Mouse (Mus musculus) ES-Bruce4 (cell line): ENCODE results near the gene Il1rl2. TPM values are rescaled to one million over a fixed set of nuclear protein-coding genes. Genes with fewer than 3 reads are reported as not detected.

Experiments used
- H3K27ac ChIP-seq: 2 replicates; pipeline ENCODE4 v1.5.1; 2012; ENCODE audit warnings: low read length, inconsistent platforms; ENCODE audit not compliant: insufficient read depth
- H3K27me3 ChIP-seq: 2 replicates; pipeline ENCODE4 v1.6.1; 2012; ENCODE audit warnings: mild to moderate bottlenecking, low read length, inconsistent platforms; ENCODE audit not compliant: control insufficient read depth, poor library complexity, insufficient read depth, severe bottlenecking
- H3K36me3 ChIP-seq: 2 replicates; pipeline ENCODE4 v1.6.1; 2012; ENCODE audit warnings: inconsistent platforms, mild to moderate bottlenecking, low read length, moderate library complexity; ENCODE audit not compliant: control insufficient read depth, poor library complexity, insufficient read depth, severe bottlenecking
- H3K4me1 ChIP-seq: one replicate; pipeline ENCODE4 v1.8.1; 2011; ENCODE audit warnings: low read length; ENCODE audit not compliant: control insufficient read depth, insufficient read depth
- H3K4me3 ChIP-seq: 2 replicates; pipeline ENCODE4 v1.5.1; 2011; ENCODE audit warnings: low read depth, mild to moderate bottlenecking, low read length
- H3K9ac ChIP-seq: 2 replicates; pipeline ENCODE4 v1.6.1; 2012; ENCODE audit warnings: low read depth, mild to moderate bottlenecking, inconsistent platforms; ENCODE audit not compliant: poor library complexity, severe bottlenecking
- H3K9me3 ChIP-seq: replicated peaks from 2 replicates; pipeline ENCODE4 v1.6.1; 2012; ENCODE audit warnings: mild to moderate bottlenecking, low read length, inconsistent platforms; ENCODE audit not compliant: control insufficient read depth, poor library complexity, insufficient read depth, severe bottlenecking
- CTCF ChIP-seq: IDR thresholded peaks from one replicate; pipeline ENCODE4 v1.8.1; 2011; ENCODE audit warnings: low read depth, low read length
- EP300 ChIP-seq: IDR thresholded peaks from 2 replicates; pipeline ENCODE4 v1.6.1; 2011; ENCODE audit warnings: low read depth, low read length; ENCODE audit not compliant: insufficient read depth
- POLR2A ChIP-seq: IDR thresholded peaks from one replicate; pipeline ENCODE4 v1.8.1; 2011; ENCODE audit warnings: low read length; ENCODE audit not compliant: insufficient read depth
- polyA plus RNA-seq: library from polyadenylated mRNA; stranded (reverse); fragments of >200 nt; gene quantifications from 2 replicates; pipeline ENCODE4 v1.2.4, GENCODE M21; 2011; ENCODE audit warnings: low read depth; ENCODE audit not compliant: missing spikeins, insufficient read depth, insufficient read length

The Il1rl2 gene
- polyA plus RNA-seq, 1 experiment: 0.30 TPM

- Histone ChIP-seq H3K9me3 (no peaks in the 10 kb centered on the region), H3K4me3 (no peak overlapping the region)
- TF ChIP-seq POLR2A (no peak), EP300 (no peak), CTCF (no peak)
Measured at GRCm38 (mm10) chr1:40282394-40282793, 42.0 kb upstream of the Il1rl2 start.

GRCm38 (mm10) chr1:40283995-40284394, 40.4 kb upstream of the Il1rl2 start:
- H3K4me1 ChIP-seq: no peaks in the 10 kb centered on the region
- H3K36me3 ChIP-seq: no peaks in the 10 kb centered on the region
- H3K9ac ChIP-seq: no peak overlapping the region
- H3K9me3 ChIP-seq: no peaks in the 10 kb centered on the region
- TF ChIP-seq EP300 (no peak), POLR2A (no peak), CTCF (no peak)
- no peaks in the 10 kb centered on the region for H3K27me3 ChIP-seq
- no peak overlapping the region for H3K27ac ChIP-seq
- no peak overlapping the region for H3K4me3 ChIP-seq

More at GRCm38 (mm10) chr1:40282394-40282793, 42.0 kb upstream of the Il1rl2 start:
- no peak overlapping the region for H3K27ac ChIP-seq
- no peaks in the 10 kb centered on the region for H3K4me1 ChIP-seq
- no peaks in the 10 kb centered on the region for H3K27me3 ChIP-seq
- no peaks in the 10 kb centered on the region for H3K36me3 ChIP-seq
- H3K9ac ChIP-seq: no peak overlapping the region

- no peaks in the 10 kb centered on the region for H3K4me1 ChIP-seq
- H3K27ac ChIP-seq: no peak overlapping the region
- no peaks in the 10 kb centered on the region for H3K36me3 ChIP-seq
- TF ChIP-seq CTCF (peak; percentile 49), EP300 (no peak)
- H3K4me3 ChIP-seq: no peak overlapping the region
- no peaks in the 10 kb centered on the region for H3K27me3 ChIP-seq
- no peak overlapping the region for H3K9ac ChIP-seq
- H3K9me3 ChIP-seq: peaks cover 7% of the 10 kb centered on the region
Measured at GRCm38 (mm10) chr1:40290489-40291255, 33.7 kb upstream of the Il1rl2 start.

GRCm38 (mm10) chr1:40292231-40292630, 32.2 kb upstream of the Il1rl2 start:
- H3K4me3 ChIP-seq: no peak overlapping the region
- TF ChIP-seq POLR2A (no peak), CTCF (no peak), EP300 (no peak)
- H3K36me3 ChIP-seq: no peaks in the 10 kb centered on the region
- H3K9ac ChIP-seq: no peak overlapping the region
- H3K27ac ChIP-seq: no peak overlapping the region
- H3K4me1 ChIP-seq: no peaks in the 10 kb centered on the region
- H3K9me3 ChIP-seq: peaks cover 14% of the 10 kb centered on the region
- H3K27me3 ChIP-seq: no peaks in the 10 kb centered on the region

- Histone ChIP-seq H3K27me3 (no peaks in the 10 kb centered on the region), H3K4me1 (no peaks in the 10 kb centered on the region), H3K9me3 (peaks cover 14% of the 10 kb centered on the region), H3K27ac (no peak overlapping the region), H3K36me3 (no peaks in the 10 kb centered on the region), H3K9ac (no peak overlapping the region), H3K4me3 (no peak overlapping the region)
- TF ChIP-seq CTCF (no peak), EP300 (no peak), POLR2A (no peak)
Measured at GRCm38 (mm10) chr1:40293891-40294290, 30.5 kb upstream of the Il1rl2 start.

- TF ChIP-seq CTCF: no peak
- TF ChIP-seq EP300: no peak
- TF ChIP-seq POLR2A: no peak
- Histone ChIP-seq H3K4me3 (no peak overlapping the region), H3K9me3 (peaks cover 14% of the 10 kb centered on the region), H3K27me3 (no peaks in the 10 kb centered on the region), H3K9ac (no peak overlapping the region), H3K4me1 (no peaks in the 10 kb centered on the region), H3K36me3 (no peaks in the 10 kb centered on the region), H3K27ac (no peak overlapping the region)
Measured at GRCm38 (mm10) chr1:40294824-40295223, 29.6 kb upstream of the Il1rl2 start.
